In the genomic region with DNA sequence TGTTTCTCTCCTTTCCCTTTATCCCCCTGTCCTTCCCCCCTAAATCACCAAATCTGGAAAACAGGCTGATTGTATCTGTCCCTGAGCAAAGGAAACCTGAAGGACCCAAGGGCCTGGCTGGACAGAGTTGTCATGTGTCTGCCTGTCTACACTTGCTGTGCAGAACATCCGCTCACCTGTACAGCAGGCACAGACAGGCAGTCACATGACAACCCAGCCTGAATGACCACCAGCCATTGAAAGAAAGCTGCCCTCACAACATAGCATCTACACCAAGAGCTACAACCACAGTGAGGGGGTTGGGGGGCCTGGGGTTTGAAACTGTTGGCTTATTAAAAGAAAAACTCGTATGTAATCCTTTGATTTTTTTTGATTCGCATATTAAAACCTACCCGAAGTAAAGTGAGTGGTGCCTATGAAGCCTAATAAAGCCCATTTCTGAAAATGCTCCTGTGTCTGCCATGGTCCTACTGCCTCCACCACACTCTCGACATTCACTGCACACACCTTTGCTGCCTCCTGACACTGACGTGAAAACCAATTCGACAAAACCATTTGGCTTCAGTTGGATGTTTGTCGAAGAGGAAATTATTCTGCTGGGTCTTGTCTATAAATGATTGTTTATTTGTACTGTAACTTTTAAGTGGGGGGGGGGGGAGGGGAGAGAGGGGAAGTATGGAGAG, we compare ENCODE assay signal across 16 mouse cellular contexts.
DNase-seq lines count a peak whose midpoint lies in the region; ATAC-seq and TF ChIP-seq lines count a peak whose summit lies in the region.
"Had no signal": no experiment of that assay in that cellular context is flagged by ENCODE, and none has a peak within 500 bp of the region (broad histone marks: within the 10 kb centered on the region; RNA-seq: fewer than 3 reads in every experiment).

No protein-coding gene starts in this region.

- DNase-seq in urinary bladder, postnatal 36 days (ENCODE audit: low spot score in 2 of 2) = peak; percentile 18 to 34
- DNase-seq in urinary bladder, adult 2 months (ENCODE audit: low spot score) = no peak
- peak; percentile 65 for DNase-seq in limb, embryonic 11.5 days (ENCODE audit: low spot score)
- no peak for DNase-seq in frontal cortex, postnatal 14 days (ENCODE audit: low spot score in 2 of 2)
- DNase-seq in thymus, postnatal 25 days = no peak
- DNase-seq: kidney, postnatal 36 days; liver; lung, adult 2 months; thymus, postnatal 36 days had no signal

- no peak overlapping the region for H3K4me2 ChIP-seq in intestine, embryonic 16.5 days (ENCODE audit: low read depth, low read length)
- H3K4me2 ChIP-seq in intestine, postnatal 0 days (replicated peaks; ENCODE audit: low read depth) = no peak overlapping the region
- H3K4me2 ChIP-seq in limb, embryonic 11.5 days (ENCODE audit: low read depth, severe bottlenecking) = peak overlapping the region; percentile 55
- H3K4me2 ChIP-seq: midbrain, embryonic 12.5 days had no signal

- 0 out of 2 replicates have a peak overlapping the region, but pooled peaks have one; percentile 14 for H3K27ac ChIP-seq in intestine, embryonic 16.5 days (ENCODE audit: low read length)
- no peak overlapping the region for H3K27ac ChIP-seq in intestine, postnatal 0 days (ENCODE audit: low read depth, low read length)
- H3K27ac ChIP-seq in limb, embryonic 11.5 days (replicated peaks; ENCODE audit: low read depth, low read length) = peak overlapping the region; percentile 100
- H3K27ac ChIP-seq: hindbrain, postnatal 0 days; midbrain, embryonic 12.5 days had no signal

- no peaks in the 10 kb centered on the region for H3K27me3 ChIP-seq in intestine, embryonic 16.5 days (replicated peaks; ENCODE audit: control insufficient read depth, insufficient read depth, low read length)
- H3K27me3 ChIP-seq in intestine, postnatal 0 days (replicated peaks; ENCODE audit: control insufficient read depth, insufficient read depth, low read length) = no peaks in the 10 kb centered on the region
- H3K27me3 ChIP-seq in limb, embryonic 11.5 days (ENCODE audit: control insufficient read depth, insufficient read depth, low read length) = no peaks in the 10 kb centered on the region
- H3K27me3 ChIP-seq: midbrain, embryonic 12.5 days had no signal

- no peaks in the 10 kb centered on the region for H3K9me3 ChIP-seq in intestine, embryonic 16.5 days (ENCODE audit: control insufficient read depth, low read length)
- H3K9me3 ChIP-seq in intestine, postnatal 0 days (ENCODE audit: control insufficient read depth) = no peaks in the 10 kb centered on the region
- no peaks in the 10 kb centered on the region for H3K9me3 ChIP-seq in limb, embryonic 11.5 days (ENCODE audit: control insufficient read depth, low read length)
- H3K9me3 ChIP-seq: midbrain, embryonic 12.5 days had no signal

- H3K9ac ChIP-seq in intestine, embryonic 16.5 days (ENCODE audit: low read depth, low read length) = no peak overlapping the region
- H3K9ac ChIP-seq in intestine, postnatal 0 days (ENCODE audit: low read depth, low read length) = no peak overlapping the region
- H3K9ac ChIP-seq in limb, embryonic 11.5 days (ENCODE audit: low read length) = peak overlapping the region; percentile 81
- H3K9ac ChIP-seq: midbrain, embryonic 12.5 days had no signal

- ATAC-seq in intestine, embryonic 16.5 days = no peak
- no peak for ATAC-seq in intestine, postnatal 0 days
- no peak for ATAC-seq in limb, embryonic 11.5 days (ENCODE audit: insufficient number of reproducible peaks, low FRiP score, low TSS enrichment, low read depth)
- ATAC-seq: CD4-positive, CD25-positive, alpha-beta regulatory T cell, adult 4 months; forebrain, embryonic 16.5 days; hindbrain, postnatal 0 days had no signal

- H3K36me3 ChIP-seq in intestine, embryonic 16.5 days (ENCODE audit: control insufficient read depth, insufficient read depth, low read length) = no peaks in the 10 kb centered on the region
- H3K36me3 ChIP-seq in intestine, postnatal 0 days (ENCODE audit: control insufficient read depth, insufficient read depth) = no peaks in the 10 kb centered on the region
- H3K36me3 ChIP-seq in limb, embryonic 11.5 days (ENCODE audit: control insufficient read depth, insufficient read depth, low read length) = peaks cover 2% of the 10 kb centered on the region; the same call in 1 of the 2 replicates
- H3K36me3 ChIP-seq: midbrain, embryonic 12.5 days had no signal

- H3K4me3 ChIP-seq in intestine, embryonic 16.5 days (ENCODE audit: low read length) = no peak overlapping the region
- H3K4me3 ChIP-seq in intestine, postnatal 0 days (ENCODE audit: low read depth, low read length) = no peak overlapping the region
- peak overlapping the region; percentile 28 for H3K4me3 ChIP-seq in limb, embryonic 11.5 days (ENCODE audit: low read depth, low read length)
- H3K4me3 ChIP-seq: erythroblast, embryonic 14.5 days; midbrain, embryonic 12.5 days had no signal

- no peaks in the 10 kb centered on the region for H3K4me1 ChIP-seq in intestine, embryonic 16.5 days (ENCODE audit: control insufficient read depth, insufficient read depth, low read length)
- no peaks in the 10 kb centered on the region for H3K4me1 ChIP-seq in intestine, postnatal 0 days (replicated peaks; ENCODE audit: control insufficient read depth, insufficient read depth, low read length)
- H3K4me1 ChIP-seq in limb, embryonic 11.5 days (ENCODE audit: control insufficient read depth, insufficient read depth, low read length) = peaks cover 5% of the 10 kb centered on the region; the same call in 1 of the 2 replicates
- H3K4me1 ChIP-seq: midbrain, embryonic 12.5 days had no signal

- WGBS in intestine, embryonic 16.5 days = 69% methylated on average over 8 of the region's 8 CpGs
- whole genome bisulfite sequencing in intestine, postnatal 0 days = 77% methylated on average over 8 of the region's 8 CpGs
- WGBS in limb, embryonic 11.5 days = 64% methylated on average over 8 of the region's 8 CpGs

- no peak for TF ChIP-seq CTCF in intestine, postnatal 0 days (IDR thresholded peaks at IDR 0.05; ENCODE audit: low read depth)

Comparison
In these comparisons a context has a peak if more than half of its experiments do, and no peak if none do; other contexts are left out.
1. DNase-seq: peak in urinary bladder, postnatal 36 days (2 of 2) and limb, embryonic 11.5 days (single experiment); none in urinary bladder, adult 2 months (single experiment), frontal cortex, postnatal 14 days (0 of 2) and thymus, postnatal 25 days (single experiment).